Mouse (Mus musculus) thymus, adult 2 months (tissue): ENCODE data around the gene Ctnna3.

ENCODE experiments used
- CTCF ChIP-seq: fragments of 200-500 bp; IDR thresholded peaks from 2 replicates; pipeline ENCODE4 v1.5.1; 2012; ENCODE audit warnings: mild to moderate bottlenecking, control low read depth, low read length, moderate library complexity, borderline replicate concordance; ENCODE audit not compliant: control insufficient read depth, poor library complexity, insufficient read depth; ENCODE audit errors: extremely low read depth
- POLR2A ChIP-seq: fragments of 200-500 bp; IDR thresholded peaks from 2 replicates; pipeline ENCODE4 v1.6.1; 2012; ENCODE audit warnings: mild to moderate bottlenecking, low read length, control low read depth, moderate library complexity; ENCODE audit not compliant: control insufficient read depth, poor library complexity, insufficient read depth; ENCODE audit errors: extremely low read depth

GRCm38 (mm10) chr10:64861439-64861838 lies 1431.5 kb downstream of the Ctnna3 start:
- TF ChIP-seq CTCF = no peak
- no peak for TF ChIP-seq POLR2A
